Mouse (Mus musculus) kidney, adult 18-20 months (tissue): ENCODE measurements around the gene Inpp4b.
A peak's percentile ranks its signal among the peaks of the same experiment; 100 is the strongest.

ENCODE experiments used
- DNase-seq: peaks from one replicate; pipeline ENCODE4 v3.0.0; 2021

The Inpp4b gene

GRCm38 (mm10) chr8:81483834-81484233 lies 141.5 kb downstream of the Inpp4b start:
- no peak for DNase-seq

GRCm38 (mm10) chr8:81485626-81486025 lies 143.3 kb downstream of the Inpp4b start:
- no peak for DNase-seq

GRCm38 (mm10) chr8:81489894-81490661 lies 147.7 kb downstream of the Inpp4b start:
- DNase-seq = no peak

- no peak for DNase-seq
These were observed 148.8 kb downstream of the Inpp4b start for GRCm38 (mm10) chr8:81491097-81491705.

GRCm38 (mm10) chr8:81491706-81492204 lies 149.4 kb downstream of the Inpp4b start:
- no peak for DNase-seq

- DNase-seq = no peak
These were observed 152.5 kb downstream of the Inpp4b start for GRCm38 (mm10) chr8:81494823-81495222.

GRCm38 (mm10) chr8:81497646-81498045 lies 155.3 kb downstream of the Inpp4b start:
- DNase-seq = no peak

GRCm38 (mm10) chr8:81502216-81502615 lies 159.9 kb downstream of the Inpp4b start:
- DNase-seq = no peak

- no peak for DNase-seq
These were observed 160.6 kb downstream of the Inpp4b start for GRCm38 (mm10) chr8:81502982-81503381.

- no peak for DNase-seq
These were observed 170.5 kb downstream of the Inpp4b start for GRCm38 (mm10) chr8:81512826-81513225.

GRCm38 (mm10) chr8:81514425-81514824 lies 172.1 kb downstream of the Inpp4b start:
- no peak for DNase-seq

GRCm38 (mm10) chr8:81522085-81522484 lies 179.7 kb downstream of the Inpp4b start:
- no peak for DNase-seq

- no peak for DNase-seq
These were observed 182.2 kb downstream of the Inpp4b start for GRCm38 (mm10) chr8:81524561-81524960.

- DNase-seq = no peak
These were observed 185.3 kb downstream of the Inpp4b start for GRCm38 (mm10) chr8:81527661-81528060.

- DNase-seq = no peak
These were observed 196.0 kb downstream of the Inpp4b start for GRCm38 (mm10) chr8:81538310-81538709.

GRCm38 (mm10) chr8:81558550-81558949 lies 216.2 kb downstream of the Inpp4b start:
- DNase-seq = no peak

- no peak for DNase-seq
These were observed 220.0 kb downstream of the Inpp4b start for GRCm38 (mm10) chr8:81562405-81562804.

- no peak for DNase-seq
These were observed 223.1 kb downstream of the Inpp4b start for GRCm38 (mm10) chr8:81565484-81565883.

- DNase-seq = no peak
These were observed 230.2 kb downstream of the Inpp4b start for GRCm38 (mm10) chr8:81572319-81573104.

GRCm38 (mm10) chr8:81575268-81575917 lies 233.0 kb downstream of the Inpp4b start:
- no peak for DNase-seq

- no peak for DNase-seq
These were observed 236.6 kb downstream of the Inpp4b start for GRCm38 (mm10) chr8:81578951-81579350.

GRCm38 (mm10) chr8:81581817-81582437 lies 239.6 kb downstream of the Inpp4b start:
- DNase-seq = peak; percentile 43
